Mouse (Mus musculus): ENCODE measurements at regions not wholly inside any gene's neighbourhood (a gene's known extent, or its start where the extent isn't known, plus 50 kb on each side); places are given as distances from the start of the nearest gene placed in this dataset.

DNA sequence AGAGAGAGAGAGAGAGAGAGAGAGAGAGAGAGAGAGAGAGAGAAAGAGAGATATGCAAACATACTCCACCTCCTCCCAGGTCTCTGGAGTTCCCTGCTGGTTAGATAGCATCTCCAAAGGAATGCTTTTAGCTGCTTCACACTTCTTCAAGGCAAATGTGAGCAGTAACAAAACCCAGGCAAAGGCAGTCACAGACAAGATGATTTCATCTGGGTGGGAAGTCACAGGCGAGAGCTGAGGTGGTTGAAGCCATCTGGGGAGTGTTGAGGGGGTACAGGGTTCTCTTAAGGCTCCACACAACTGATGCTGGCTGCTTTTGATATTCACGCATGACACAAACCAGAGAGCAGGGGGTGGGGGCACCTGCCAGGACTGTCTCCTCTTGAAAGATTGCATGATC is 322.7 kb upstream of the Mki67 start:
- TF ChIP-seq CTCF (IDR thresholded peaks at IDR 0.05; ENCODE audit: control insufficient read depth, insufficient read depth, insufficient read length) = no peak
- no peak for TF ChIP-seq CEBPB (IDR thresholded peaks at IDR 0.05; ENCODE audit: low read depth)
- no peak for TF ChIP-seq MAX (IDR thresholded peaks at IDR 0.05)
